Mouse (Mus musculus) lung, postnatal 25 days (tissue): Measurements from ENCODE around the gene Cda.
"Not testable (repeated sequence)": the region's sequence is repeated elsewhere in the genome, so short reads cannot be mapped to it uniquely, and the experiment has no call there.

ENCODE experiments used
- DNase-seq: peaks from one replicate; pipeline ENCODE4 v3.0.0; 2022; ENCODE audit warnings: low spot score

The Cda gene

GRCm38 (mm10) chr4:138335036-138335435 is 32.8 kb downstream of the Cda start:
- DNase-seq, result no peak

- DNase-seq, result no peak
These were observed 34.7 kb downstream of the Cda start for GRCm38 (mm10) chr4:138333135-138333534.

- DNase-seq, result no peak
These were observed 36.1 kb downstream of the Cda start for GRCm38 (mm10) chr4:138331647-138332046.

GRCm38 (mm10) chr4:138330264-138330671 is 37.5 kb downstream of the Cda start:
- DNase-seq, result no peak

- DNase-seq, result no peak
These were observed 39.8 kb downstream of the Cda start for GRCm38 (mm10) chr4:138327891-138328470.

- not testable (repeated sequence) for DNase-seq
These were observed 40.6 kb downstream of the Cda start for GRCm38 (mm10) chr4:138327155-138327554.

GRCm38 (mm10) chr4:138326077-138326695 is 41.6 kb downstream of the Cda start, which contains the start of gene Pink1:
Gene Pink1 (minus strand): TSS chr4:138326307.
- peak; percentile 91 for DNase-seq

GRCm38 (mm10) chr4:138325466-138326076 is 42.2 kb downstream of the Cda start:
- peak; percentile 98 for DNase-seq

GRCm38 (mm10) chr4:138324451-138324850 is 43.3 kb downstream of the Cda start:
- no peak for DNase-seq

- no peak for DNase-seq
These were observed 44.0 kb downstream of the Cda start for GRCm38 (mm10) chr4:138323753-138324152.

- no peak for DNase-seq
These were observed 45.1 kb downstream of the Cda start for GRCm38 (mm10) chr4:138322692-138323091.

- no peak for DNase-seq
These were observed 46.3 kb downstream of the Cda start for GRCm38 (mm10) chr4:138321488-138321887.

- no peak for DNase-seq
These were observed 47.1 kb downstream of the Cda start for GRCm38 (mm10) chr4:138320711-138321110.

GRCm38 (mm10) chr4:138319508-138319907 is 48.3 kb downstream of the Cda start:
- peak; percentile 86 for DNase-seq

- peak; percentile 40 for DNase-seq
These were observed 49.1 kb downstream of the Cda start for GRCm38 (mm10) chr4:138318509-138319266.

GRCm38 (mm10) chr4:138316369-138316768 is 51.4 kb downstream of the Cda start:
- DNase-seq, result no peak

GRCm38 (mm10) chr4:138315781-138316180 is 52.0 kb downstream of the Cda start:
- DNase-seq, result no peak

- DNase-seq, result no peak
These were observed 54.0 kb downstream of the Cda start for GRCm38 (mm10) chr4:138313795-138314194.

GRCm38 (mm10) chr4:138313021-138313420 is 54.8 kb downstream of the Cda start:
- DNase-seq, result no peak

- no peak for DNase-seq
These were observed 55.7 kb downstream of the Cda start for GRCm38 (mm10) chr4:138312105-138312504.

GRCm38 (mm10) chr4:138311595-138311994 is 56.2 kb downstream of the Cda start:
- DNase-seq, result peak; percentile 48

- no peak for DNase-seq
These were observed 57.4 kb downstream of the Cda start for GRCm38 (mm10) chr4:138310311-138310910.
